Mouse (Mus musculus) megakaryocyte, adult 5-6 weeks (primary cell): ENCODE data around the gene Fam171a2. TPM values are rescaled to one million over a fixed set of nuclear protein-coding genes. Genes with fewer than 3 reads are reported as not detected.
A peak's percentile ranks its signal among the peaks of the same experiment; 100 is the strongest.
"Not testable (repeated sequence)": the region's sequence is repeated elsewhere in the genome, so short reads cannot be mapped to it uniquely, and the experiment has no call there.

Experiments
- ATAC-seq: 2 replicates; pipeline ENCODE4 v1.8.0; 2016; ENCODE audit warnings: mild to moderate bottlenecking, inconsistent platforms; ENCODE audit not compliant: poor library complexity, severe bottlenecking
- total RNA-seq, 2 experiments: library from RNA; stranded (forward) in 1 of 2; stranded (reverse) in 1 of 2; fragments of 153-499, 151-499 nt in 1 of 2; fragments of 221-1000, 200-1000 nt in 1 of 2; gene quantifications; 2 replicates each; pipeline versions ENCODE4 v1.2.3 to v1.2.4; 2015 to 2017

The Fam171a2 gene
- total RNA-seq, 2 experiments from 2014 or later: 0.09 TPM; not detected in 1

- no peak for ATAC-seq
Observed at GRCm38 (mm10) chr11:102396263-102396662, 51.2 kb downstream of the Fam171a2 start.

DNA sequence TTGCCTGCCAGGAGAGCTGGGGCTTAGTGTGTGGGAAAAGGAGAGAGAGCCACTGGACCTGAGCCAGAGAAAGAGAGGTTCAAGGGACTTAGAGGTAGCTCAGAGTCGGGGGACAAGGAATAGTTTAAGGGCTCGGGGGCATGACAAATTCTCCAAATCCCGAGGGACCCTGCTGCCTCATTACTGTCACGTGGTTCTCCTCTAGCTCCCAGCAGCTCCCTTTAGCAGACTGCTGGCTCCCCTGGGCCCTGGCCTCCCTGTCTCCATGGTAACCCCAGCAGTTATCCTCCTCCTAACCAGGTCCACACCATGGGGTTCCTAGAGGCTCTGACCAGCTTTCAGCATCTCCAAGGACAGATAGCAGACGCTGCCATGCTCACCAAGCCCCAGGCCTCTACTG, 52.2 kb downstream of the Fam171a2 start:
- ATAC-seq: no peak

GRCm38 (mm10) chr11:102394421-102395124, 52.9 kb downstream of the Fam171a2 start:
- no peak for ATAC-seq

DNA sequence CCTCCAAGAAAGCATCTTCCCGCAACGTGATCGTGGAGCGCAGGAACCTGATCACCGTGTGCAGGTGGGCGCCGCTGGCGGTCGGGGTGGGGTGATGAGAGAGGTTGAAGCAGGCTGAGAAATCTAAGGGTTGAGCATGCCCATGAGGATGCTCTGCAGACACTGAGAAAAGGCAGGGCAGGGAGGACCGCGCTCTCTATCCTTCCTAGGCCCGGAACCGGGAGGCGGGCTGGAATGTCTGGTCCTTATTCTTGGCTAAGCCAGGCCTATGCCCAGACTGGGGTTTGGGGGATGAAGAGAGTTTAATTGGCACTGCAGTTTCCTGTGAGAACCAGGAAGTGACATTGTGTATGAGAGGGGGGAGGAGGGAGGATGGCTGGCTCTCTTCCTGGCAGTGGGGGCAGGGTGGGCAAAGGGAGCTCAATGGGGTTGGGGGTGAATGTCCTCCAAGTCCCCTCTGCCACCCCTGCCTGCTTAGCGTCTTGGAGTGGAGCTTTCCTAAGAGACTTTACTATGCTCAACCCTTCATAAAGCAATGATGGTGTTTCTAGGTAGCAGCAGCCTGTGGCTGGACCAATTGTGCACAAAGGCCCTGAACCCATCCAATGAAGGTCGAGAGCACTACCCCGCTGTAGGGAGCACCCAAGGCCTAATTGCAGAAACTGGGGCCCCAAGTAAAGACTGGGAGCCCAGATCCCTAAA, 53.6 kb downstream of the Fam171a2 start:
- no peak for ATAC-seq

DNA sequence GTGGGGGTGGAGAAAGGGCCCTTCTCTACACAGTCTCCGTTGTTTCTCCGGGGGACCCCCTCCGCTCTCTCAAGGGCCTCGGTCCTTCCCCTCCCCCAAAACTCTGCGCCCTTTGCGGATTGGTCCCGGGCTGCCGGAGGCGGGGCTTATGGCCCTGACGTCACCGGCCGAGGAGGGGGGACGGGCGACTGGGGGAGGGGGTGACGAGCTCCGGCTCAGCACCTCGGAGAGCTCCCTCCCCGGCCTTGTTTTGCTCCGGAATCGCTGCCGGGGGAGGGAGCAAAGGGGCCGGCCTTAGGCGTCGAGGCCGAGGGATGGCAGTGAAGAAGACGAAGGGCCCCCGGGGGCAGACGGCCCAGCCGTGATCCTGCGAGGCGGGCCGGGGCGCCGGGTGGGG, 54.2 kb downstream of the Fam171a2 start, which contains the start of gene Rundc3a:
Gene Rundc3a, plus strand, starts transcription at position 166 of the 397 bp plus-strand sequence.
- peak; percentile 24; the same call in 1 of the 2 replicates for ATAC-seq

DNA sequence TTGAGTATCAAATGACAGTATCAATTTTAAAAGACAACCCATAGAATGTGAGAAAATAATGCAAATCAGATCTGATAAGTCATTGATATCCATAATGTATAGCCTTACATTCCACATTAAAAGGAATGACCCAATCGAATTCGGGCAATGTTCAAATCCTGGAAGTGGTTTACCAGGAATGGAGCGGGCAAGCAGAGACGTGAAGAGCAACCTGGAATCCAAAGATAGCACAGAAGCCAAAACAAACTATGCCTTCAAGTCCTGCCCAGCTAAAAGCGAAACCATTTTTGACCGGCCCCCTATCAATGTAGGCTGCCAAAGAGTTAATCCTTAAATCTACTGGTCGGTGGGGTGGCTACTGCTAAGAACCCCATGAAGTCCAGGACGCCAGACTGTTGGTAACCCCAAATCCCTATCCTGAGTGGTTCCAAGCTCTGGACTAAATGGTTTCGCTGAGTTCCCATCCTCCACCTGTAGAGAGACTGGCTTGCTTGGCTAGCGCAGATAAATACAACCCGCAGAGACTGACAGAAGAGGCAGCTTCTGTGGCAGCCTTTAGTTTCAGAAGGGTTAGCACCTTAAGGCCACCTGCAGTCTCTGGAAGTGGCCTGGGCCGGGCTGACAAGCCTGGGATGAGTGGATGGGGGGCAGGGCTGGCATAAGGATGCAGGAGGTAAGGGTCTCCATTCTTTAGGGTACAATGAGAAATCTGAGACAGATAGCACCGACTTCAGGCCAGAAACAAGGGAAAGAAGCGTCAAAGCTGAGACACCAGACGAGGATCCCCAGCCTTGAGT, 54.8 kb downstream of the Fam171a2 start:
- ATAC-seq: no peak

DNA sequence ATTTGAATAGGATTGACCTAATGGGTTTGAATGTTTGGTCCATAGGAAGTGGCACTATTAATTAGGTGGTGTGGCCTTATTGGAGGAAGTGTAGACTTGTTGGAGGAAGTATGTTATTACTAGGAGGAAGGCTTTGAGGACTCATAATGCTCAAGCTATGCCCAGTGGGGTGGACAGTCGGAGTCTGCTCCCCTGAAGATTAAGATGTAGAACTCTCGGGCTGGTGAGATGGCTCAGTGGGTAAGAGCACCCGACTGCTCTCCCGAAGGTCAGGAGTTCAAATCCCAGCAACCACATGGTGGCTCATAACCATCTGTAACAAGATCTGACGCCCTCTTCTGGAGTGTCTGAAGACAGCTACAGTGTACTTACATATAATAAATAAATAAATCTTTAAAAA, 58.0 kb downstream of the Fam171a2 start:
- not testable (repeated sequence) for ATAC-seq

Other genes with a start within 250 kb of the Fam171a2 start
- gene Hdac5, start 217.5 kb downstream of the Fam171a2 start, total RNA-seq (2015): 35.0 and 47.6 TPM in 2 replicates
- gene Hdac5, start 217.5 kb downstream of the Fam171a2 start, total RNA-seq (2017): 36.2 and 36.5 TPM in 2 replicates
- 8.7 and 12.8 TPM in 2 replicates for gene BC030867, start 198.8 kb downstream of the Fam171a2 start, total RNA-seq (2015)
- 4.6 and 5.0 TPM in 2 replicates for gene BC030867, start 198.8 kb downstream of the Fam171a2 start, total RNA-seq (2017)
- 0.04 TPM in 1 of 2 replicates, not detected in the other for gene Asb16, start 178.9 kb downstream of the Fam171a2 start, total RNA-seq (2015)
- gene Asb16, start 178.9 kb downstream of the Fam171a2 start, total RNA-seq (2017): not detected in 2 replicates
- 20.8 and 22.0 TPM in 2 replicates for gene Tmub2, start 162.8 kb downstream of the Fam171a2 start, total RNA-seq (2015)
- gene Tmub2, start 162.8 kb downstream of the Fam171a2 start, total RNA-seq (2017): 27.0 and 27.5 TPM in 2 replicates
- gene Atxn7l3, start 151.1 kb downstream of the Fam171a2 start, total RNA-seq (2015): 24.9 and 26.9 TPM in 2 replicates
- gene Atxn7l3, start 151.1 kb downstream of the Fam171a2 start, total RNA-seq (2017): 25.5 and 25.7 TPM in 2 replicates
- gene Ubtf, start 127.9 kb downstream of the Fam171a2 start, total RNA-seq (2015): 19.6 and 22.4 TPM in 2 replicates
- gene Ubtf, start 127.9 kb downstream of the Fam171a2 start, total RNA-seq (2017): 82.8 and 90.2 TPM in 2 replicates
- 3.3 and 8.2 TPM in 2 replicates for gene Slc4a1, start 81.5 kb downstream of the Fam171a2 start, total RNA-seq (2015)
- 3.3 and 7.2 TPM in 2 replicates for gene Slc4a1, start 81.5 kb downstream of the Fam171a2 start, total RNA-seq (2017)
- not detected in 2 replicates for gene Rundc3a, start 54.3 kb downstream of the Fam171a2 start, total RNA-seq (2015)
- gene Rundc3a, start 54.3 kb downstream of the Fam171a2 start, total RNA-seq (2017): not detected in 2 replicates
- gene Slc25a39, start 39.7 kb downstream of the Fam171a2 start, total RNA-seq (2015): 41.5 and 47.5 TPM in 2 replicates
- gene Slc25a39, start 39.7 kb downstream of the Fam171a2 start, total RNA-seq (2017): 20.5 and 22.8 TPM in 2 replicates
- gene Grn, start 17.4 kb downstream of the Fam171a2 start, total RNA-seq (2015): 509 and 566 TPM in 2 replicates
- gene Grn, start 17.4 kb downstream of the Fam171a2 start, total RNA-seq (2017): 201 and 225 TPM in 2 replicates
- gene Itga2b, start 22.4 kb upstream of the Fam171a2 start, total RNA-seq (2015): 13.2 and 16.0 TPM in 2 replicates
- 13.2 and 17.9 TPM in 2 replicates for gene Itga2b, start 22.4 kb upstream of the Fam171a2 start, total RNA-seq (2017)
- gene Gpatch8, start 108.7 kb upstream of the Fam171a2 start, total RNA-seq (2015): 18.9 and 19.8 TPM in 2 replicates
- 21.3 and 31.3 TPM in 2 replicates for gene Gpatch8, start 108.7 kb upstream of the Fam171a2 start, total RNA-seq (2017)
- gene Gm11627, start 131.8 kb upstream of the Fam171a2 start, total RNA-seq (2015): not detected in 2 replicates
- not detected in 2 replicates for gene Gm11627, start 131.8 kb upstream of the Fam171a2 start, total RNA-seq (2017)
- gene Fzd2, start 156.7 kb upstream of the Fam171a2 start, total RNA-seq (2015): not detected in 2 replicates
- not detected in 2 replicates for gene Fzd2, start 156.7 kb upstream of the Fam171a2 start, total RNA-seq (2017)
- not detected in 2 replicates for gene Meioc, start 216.0 kb upstream of the Fam171a2 start, total RNA-seq (2015)
- not detected in 2 replicates for gene Meioc, start 216.0 kb upstream of the Fam171a2 start, total RNA-seq (2017)